Mouse (Mus musculus): ENCODE measurements around the gene Supt20.
A peak's percentile ranks its signal among the peaks of the same experiment; 100 is the strongest.

Gene Supt20

GRCm38 (mm10) chr3:54756058-54756457 lies 63.5 kb downstream of the Supt20 start:
- DNase-seq (ENCODE audit: low spot score in 2 of 2) = no peak

GRCm38 (mm10) chr3:54757446-54757845 lies 64.8 kb downstream of the Supt20 start:
- DNase-seq (ENCODE audit: low spot score in 2 of 2) = no peak

- DNase-seq (ENCODE audit: low spot score in 2 of 2) = no peak
These were observed 66.6 kb downstream of the Supt20 start for GRCm38 (mm10) chr3:54759211-54759610.

GRCm38 (mm10) chr3:54760321-54761115 lies 67.9 kb downstream of the Supt20 start:
- DNase-seq (ENCODE audit: low spot score in 2 of 2) = no peak

GRCm38 (mm10) chr3:54761258-54761657 lies 68.7 kb downstream of the Supt20 start:
- DNase-seq (ENCODE audit: low spot score in 2 of 2) = no peak

- DNase-seq (ENCODE audit: low spot score in 2 of 2) = no peak
These were observed 71.8 kb downstream of the Supt20 start for GRCm38 (mm10) chr3:54764418-54764817.

- peak in 1 of 2 experiments; percentile 5 for DNase-seq (ENCODE audit: low spot score in 2 of 2)
These were observed 72.9 kb downstream of the Supt20 start for GRCm38 (mm10) chr3:54765521-54765920.

GRCm38 (mm10) chr3:54766034-54766433 lies 73.4 kb downstream of the Supt20 start:
- DNase-seq (ENCODE audit: low spot score in 2 of 2) = no peak

- no peak for DNase-seq (ENCODE audit: low spot score in 2 of 2)
These were observed 74.2 kb downstream of the Supt20 start for GRCm38 (mm10) chr3:54766811-54767210.

GRCm38 (mm10) chr3:54768592-54768991 lies 76.0 kb downstream of the Supt20 start:
- no peak for DNase-seq (ENCODE audit: low spot score in 2 of 2)

- no peak for DNase-seq (ENCODE audit: low spot score in 2 of 2)
These were observed 77.0 kb downstream of the Supt20 start for GRCm38 (mm10) chr3:54769349-54770275.

- DNase-seq (ENCODE audit: low spot score in 2 of 2) = no peak
These were observed 81.0 kb downstream of the Supt20 start for GRCm38 (mm10) chr3:54773613-54774012.

- no peak for DNase-seq (ENCODE audit: low spot score in 2 of 2)
These were observed 83.5 kb downstream of the Supt20 start for GRCm38 (mm10) chr3:54775989-54776631.

Measured in natural killer cell, adult 2 months (primary cell).